Comparison of ENCODE assay signal across 18 mouse cellular contexts in the genomic region with DNA sequence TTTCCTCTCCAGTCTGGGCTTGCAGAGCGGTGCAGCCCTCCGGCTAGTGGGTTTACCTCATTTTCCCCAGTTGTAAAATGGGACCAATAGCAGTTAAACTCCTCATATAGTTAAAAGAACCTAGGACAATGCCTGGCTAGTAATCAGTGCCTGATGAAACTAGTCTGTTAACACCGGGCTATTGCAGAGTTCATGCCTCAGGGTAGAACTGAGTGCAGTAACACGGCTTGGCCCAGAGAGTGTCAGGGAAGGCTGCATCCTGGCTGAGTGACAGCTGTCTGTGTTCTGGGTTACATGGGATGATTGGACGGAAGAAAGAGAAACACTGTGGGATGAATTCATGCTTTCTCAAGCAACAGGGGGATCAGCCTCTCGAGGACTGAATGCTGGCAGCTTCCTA. TPM values are rescaled to one million over a fixed set of nuclear protein-coding genes. Genes with fewer than 3 reads are reported as not detected.
DNase-seq lines count a peak whose midpoint lies in the region; ATAC-seq and TF ChIP-seq lines count a peak whose summit lies in the region.
"Had no signal": no experiment of that assay in that cellular context is flagged by ENCODE, and none has a peak within 500 bp of the region (broad histone marks: within the 10 kb centered on the region; RNA-seq: fewer than 3 reads in every experiment).

No protein-coding gene starts in this region.

- no peak for ATAC-seq in heart, embryonic 15.5 days (replicated peaks; ENCODE audit: insufficient number of reproducible peaks, insufficient read depth, low FRiP score, low read depth)
- no peak for ATAC-seq in lung, embryonic 14.5 days (ENCODE audit: insufficient read depth)
- no peak for ATAC-seq in neural tube, embryonic 14.5 days (ENCODE audit: low read depth)
- ATAC-seq in erythroid progenitor cell, adult 5-6 weeks (replicated peaks; ENCODE audit: low FRiP score, poor library complexity, severe bottlenecking) = no peak
- ATAC-seq in frontal cortex, adult (ENCODE audit: low TSS enrichment) = no peak
- ATAC-seq: intestine, embryonic 16.5 days had no signal

- no peaks in the 10 kb centered on the region for H3K27me3 ChIP-seq in heart, embryonic 15.5 days
- H3K27me3 ChIP-seq in heart, embryonic 10.5 days (ENCODE audit: insufficient read depth, poor library complexity, severe bottlenecking) = no peaks in the 10 kb centered on the region
- H3K27me3 ChIP-seq in lung, embryonic 14.5 days (ENCODE audit: insufficient read depth, low read length) = no peaks in the 10 kb centered on the region
- no peaks in the 10 kb centered on the region for H3K27me3 ChIP-seq in neural tube, embryonic 14.5 days (ENCODE audit: control insufficient read depth, insufficient read depth, low read length)
- H3K27me3 ChIP-seq: embryonic facial prominence, embryonic 12.5 days; limb, embryonic 15.5 days had no signal

- peak overlapping the region; percentile 18 for H3K4me2 ChIP-seq in heart, embryonic 15.5 days
- 0 out of 2 replicates have a peak overlapping the region, but pooled peaks have one; percentile 18 for H3K4me2 ChIP-seq in lung, embryonic 14.5 days
- peak overlapping the region; percentile 0; the same call in 1 of the 2 replicates for H3K4me2 ChIP-seq in neural tube, embryonic 14.5 days (ENCODE audit: low read depth, low read length)
- H3K4me2 ChIP-seq: embryonic facial prominence, embryonic 12.5 days; limb, embryonic 15.5 days had no signal

- H3K4me3 ChIP-seq in heart, embryonic 15.5 days = no peak overlapping the region
- no peak overlapping the region for H3K4me3 ChIP-seq in heart, embryonic 10.5 days
- no peak overlapping the region for H3K4me3 ChIP-seq in lung, embryonic 14.5 days (ENCODE audit: low read depth, low read length)
- no peak overlapping the region for H3K4me3 ChIP-seq in neural tube, embryonic 14.5 days (ENCODE audit: low read depth, low read length)
- H3K4me3 ChIP-seq: embryonic facial prominence, embryonic 12.5 days; forebrain, embryonic 10.5 days; limb, embryonic 15.5 days had no signal

- no peak overlapping the region for H3K9ac ChIP-seq in heart, embryonic 15.5 days
- H3K9ac ChIP-seq in lung, embryonic 14.5 days = no peak overlapping the region
- H3K9ac ChIP-seq in neural tube, embryonic 14.5 days (replicated peaks; ENCODE audit: low read depth, low read length) = no peak overlapping the region
- H3K9ac ChIP-seq: embryonic facial prominence, embryonic 12.5 days; limb, embryonic 15.5 days had no signal

- peaks cover 55% of the 10 kb centered on the region for H3K4me1 ChIP-seq in heart, embryonic 15.5 days (replicated peaks)
- H3K4me1 ChIP-seq in heart, embryonic 10.5 days = peaks cover 39% of the 10 kb centered on the region
- H3K4me1 ChIP-seq in lung, embryonic 14.5 days (ENCODE audit: insufficient read depth) = peaks cover 6% of the 10 kb centered on the region; the same call in 1 of the 2 replicates
- no peaks in the 10 kb centered on the region for H3K4me1 ChIP-seq in neural tube, embryonic 14.5 days (ENCODE audit: control insufficient read depth, insufficient read depth, low read length)

- no peaks in the 10 kb centered on the region for H3K9me3 ChIP-seq in heart, embryonic 15.5 days (replicated peaks)
- no peaks in the 10 kb centered on the region for H3K9me3 ChIP-seq in heart, embryonic 10.5 days
- no peaks in the 10 kb centered on the region for H3K9me3 ChIP-seq in lung, embryonic 14.5 days (ENCODE audit: low read depth, low read length)
- no peaks in the 10 kb centered on the region for H3K9me3 ChIP-seq in neural tube, embryonic 14.5 days (ENCODE audit: control insufficient read depth, low read length)
- H3K9me3 ChIP-seq: embryonic facial prominence, embryonic 12.5 days; forebrain, embryonic 10.5 days; limb, embryonic 15.5 days had no signal

- H3K36me3 ChIP-seq in heart, embryonic 15.5 days = no peaks in the 10 kb centered on the region
- peaks cover 18% of the 10 kb centered on the region; the same call in 1 of the 2 replicates for H3K36me3 ChIP-seq in heart, embryonic 10.5 days
- no peaks in the 10 kb centered on the region for H3K36me3 ChIP-seq in lung, embryonic 14.5 days (ENCODE audit: insufficient read depth)
- no peaks in the 10 kb centered on the region for H3K36me3 ChIP-seq in neural tube, embryonic 14.5 days (ENCODE audit: control insufficient read depth, insufficient read depth, low read length)
- H3K36me3 ChIP-seq: embryonic facial prominence, embryonic 12.5 days; limb, embryonic 15.5 days had no signal

- no peak for DNase-seq in heart, embryonic 10.5 days (ENCODE audit: low spot score)
- DNase-seq in lung, embryonic 14.5 days = peak; percentile 8
- no peak for DNase-seq in lung, postnatal 4 days
- DNase-seq in gonadal fat pad, adult 2 months (ENCODE audit: low read depth) = peak; percentile 79
- DNase-seq: adrenal gland, adult 2 months; cerebellum, adult 11 months; heart, adult 18-20 months; lung, adult 2 months; right cerebral cortex, postnatal 4 days had no signal

- 61% methylated on average over 6 of the region's 6 CpGs for WGBS in heart, embryonic 15.5 days
- WGBS in heart, embryonic 10.5 days = 72% methylated on average over 6 of the region's 6 CpGs
- 54% methylated on average over 6 of the region's 6 CpGs for WGBS in lung, embryonic 14.5 days
- 52% methylated on average over 6 of the region's 6 CpGs for WGBS in neural tube, embryonic 14.5 days

- H3K27ac ChIP-seq in heart, embryonic 15.5 days = no peak overlapping the region
- no peak overlapping the region for H3K27ac ChIP-seq in heart, embryonic 10.5 days
- peak overlapping the region; percentile 15; the same call in 1 of the 2 replicates for H3K27ac ChIP-seq in lung, embryonic 14.5 days (ENCODE audit: low read depth)
- H3K27ac ChIP-seq in neural tube, embryonic 14.5 days (ENCODE audit: low read depth, low read length) = no peak overlapping the region
- H3K27ac ChIP-seq: embryonic facial prominence, embryonic 12.5 days; forebrain, embryonic 10.5 days; kidney, postnatal 0 days; limb, embryonic 15.5 days had no signal

- no peak for TF ChIP-seq CTCF in lung, embryonic 14.5 days (IDR thresholded peaks at IDR 0.05; ENCODE audit: low read depth)

RNA-seq across cellular contexts. Expression of a gene that starts 3.1 kb away (rescaled TPM):
- 37.1 and 41.8 TPM in 2 replicates for polyA plus RNA-seq in heart, embryonic 15.5 days (2015; fragmentation: Nextera tagmentation; extraction: Ambion mirVana)
- 21.7 and 31.2 TPM in 2 replicates for polyA plus RNA-seq in heart, embryonic 10.5 days (2016; fragmentation: Nextera tagmentation; extraction: Ambion mirVana)
- 27.1 and 29.4 TPM in 2 replicates for polyA plus RNA-seq in lung, embryonic 14.5 days (2014; fragmentation: Nextera tagmentation; extraction: Ambion mirVana)
- 123 and 211 TPM in 2 replicates for polyA plus RNA-seq in gonadal fat pad, adult 2 months (2012; rRNA removed)
- polyA plus RNA-seq in neural tube, embryonic 14.5 days (2014; fragmentation: Nextera tagmentation; extraction: Ambion mirVana) = 46.2 and 46.5 TPM in 2 replicates
- 0.84 and 1.8 TPM in 2 replicates for total RNA-seq in erythroid progenitor cell, adult 5-6 weeks (2015; ENCODE audit: low replicate concordance)
- total RNA-seq in erythroid progenitor cell, adult 5-6 weeks (2017; ENCODE audit: low replicate concordance) = 0.53 and 0.64 TPM in 2 replicates

Comparison
In these comparisons a context has a peak if more than half of its experiments do, and no peak if none do; other contexts are left out.
1. DNase-seq: peak in lung, embryonic 14.5 days (single experiment) and gonadal fat pad, adult 2 months (single experiment); none in heart, embryonic 10.5 days (single experiment) and lung, postnatal 4 days (0 of 2).
2. Peak in every context shown above with its lines, with median percentiles within 50 percentile points of each other: H3K4me2 ChIP-seq.